Mouse (Mus musculus) hindbrain, embryonic 16.5 days (tissue): ENCODE measurements at regions not wholly inside any gene's neighbourhood (a gene's known extent, or its start where the extent isn't known, plus 50 kb on each side); places are given as distances from the start of the nearest gene placed in this dataset.

Source experiments
- ATAC-seq: fragments of 200-750 bp; cut with Nextera tagmentation; 2 replicates; pipeline ENCODE4 v1.8.0; 2017; ENCODE audit warnings: moderate TSS enrichment, moderate library complexity
- H3K27ac ChIP-seq: fragments of 300-500 bp; sonication (generic); 2 replicates; pipeline ENCODE4 v1.5.1; 2014; ENCODE audit warnings: low read depth, mild to moderate bottlenecking, control low read depth, low read length, moderate library complexity
- H3K27me3 ChIP-seq: fragments of 300-500 bp; sonication (generic); replicated peaks from 2 replicates; pipeline ENCODE4 v1.6.1; 2014; ENCODE audit warnings: low read length; ENCODE audit not compliant: control insufficient read depth, insufficient read depth
- H3K36me3 ChIP-seq: fragments of 300-500 bp; sonication (generic); 2 replicates; pipeline ENCODE4 v1.6.1; 2014; ENCODE audit warnings: mild to moderate bottlenecking, low read length, moderate library complexity, mixed read lengths; ENCODE audit not compliant: control insufficient read depth, insufficient read depth
- H3K4me1 ChIP-seq: fragments of 300-500 bp; sonication (generic); 2 replicates; pipeline ENCODE4 v1.6.1; 2014; ENCODE audit warnings: low read depth, low read length; ENCODE audit not compliant: control insufficient read depth, insufficient read depth
- H3K4me2 ChIP-seq: fragments of 300-500 bp; sonication (generic); 2 replicates; pipeline ENCODE4 v1.6.1; 2014; ENCODE audit warnings: mild to moderate bottlenecking, low read length, control low read depth, moderate library complexity
- H3K4me3 ChIP-seq: fragments of 300-500 bp; sonication (generic); 2 replicates; pipeline ENCODE4 v1.5.1; 2014; ENCODE audit warnings: mild to moderate bottlenecking, low read length, control low read depth, moderate library complexity
- H3K9ac ChIP-seq: fragments of 300-500 bp; sonication (generic); 2 replicates; pipeline ENCODE4 v1.6.1; 2014; ENCODE audit warnings: low read depth, mild to moderate bottlenecking, control low read depth, low read length, moderate library complexity
- H3K9me3 ChIP-seq: fragments of 300-500 bp; sonication (generic); 2 replicates; pipeline ENCODE4 v1.6.1; 2014; ENCODE audit warnings: mild to moderate bottlenecking, low read length, moderate library complexity; ENCODE audit not compliant: control insufficient read depth
- WGBS: fragments of 180-500 bp; shearing (Covaris S2); extraction: QIAGEN DNeasy Blood & Tissue Kit; methylation state at CpG from one replicate; pipeline ENCODE4 v1.1.7; 2014; 5-methylcytosine and 5-hydroxymethylcytosine counted together

GRCm38 (mm10) chr3:27046313-27046712 is 107.4 kb downstream of the Ect2 start:
- H3K4me2 ChIP-seq = no peak overlapping the region
- H3K27me3 ChIP-seq = no peaks in the 10 kb centered on the region
- H3K9ac ChIP-seq = no peak overlapping the region
- H3K9me3 ChIP-seq = no peaks in the 10 kb centered on the region
- no peak overlapping the region for H3K4me3 ChIP-seq
- no peaks in the 10 kb centered on the region for H3K36me3 ChIP-seq
- H3K4me1 ChIP-seq = no peaks in the 10 kb centered on the region
- no peak for ATAC-seq
- no peak overlapping the region for H3K27ac ChIP-seq

- Histone ChIP-seq H3K4me3 (no peak overlapping the region), H3K9me3 (no peaks in the 10 kb centered on the region), H3K4me2 (no peak overlapping the region), H3K27me3 (no peaks in the 10 kb centered on the region), H3K36me3 (no peaks in the 10 kb centered on the region), H3K27ac (no peak overlapping the region), H3K9ac (no peak overlapping the region), H3K4me1 (no peaks in the 10 kb centered on the region)
- WGBS = 71% methylated on average over 7 of the region's 7 CpGs
- peak; percentile 50; the same call in 1 of the 2 replicates for ATAC-seq
These were observed 108.9 kb downstream of the Ect2 start for GRCm38 (mm10) chr3:27044730-27045129.
